Mouse (Mus musculus) CD4-positive helper T cell, adult 2 months (primary cell): Measurements from ENCODE around the gene Syngr4.
A peak's percentile ranks its signal among the peaks of the same experiment; 100 is the strongest.
"Not testable (repeated sequence)": the region's sequence is repeated elsewhere in the genome, so short reads cannot be mapped to it uniquely, and the experiment has no call there.

Experiments used
- DNase-seq: peaks from one replicate; pipeline ENCODE4 v3.0.0-alpha.2; 2012; ENCODE audit warnings: low read depth, missing footprints, low spot score

The Syngr4 gene

GRCm38 (mm10) chr7:45916056-45917003, 19.8 kb upstream of the Syngr4 start:
- peak; percentile 91 for DNase-seq

DNA sequence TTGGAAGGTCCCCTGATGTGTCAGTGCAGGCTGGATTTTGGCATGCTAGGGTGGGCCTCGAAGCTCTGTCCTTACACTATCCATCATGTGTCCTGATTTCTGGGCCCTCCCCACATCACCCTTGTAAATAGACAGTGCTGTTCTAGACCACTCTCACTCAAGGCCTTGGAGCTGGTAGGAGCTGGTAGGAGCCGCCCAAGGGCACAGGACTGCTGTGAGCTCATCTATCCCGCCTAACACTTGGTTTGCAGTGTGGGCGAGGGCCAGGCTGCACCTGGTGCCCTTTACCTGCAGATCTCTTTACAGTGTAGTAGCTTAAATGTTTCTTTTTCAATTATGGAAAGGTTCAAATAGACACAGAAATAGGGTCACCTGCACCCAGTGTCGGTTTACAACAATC, 18.5 kb upstream of the Syngr4 start:
- DNase-seq, result no peak

- no peak for DNase-seq
Observed at GRCm38 (mm10) chr7:45914067-45914466, 17.6 kb upstream of the Syngr4 start.

GRCm38 (mm10) chr7:45909145-45909544, 12.6 kb upstream of the Syngr4 start:
- DNase-seq, result no peak

DNA sequence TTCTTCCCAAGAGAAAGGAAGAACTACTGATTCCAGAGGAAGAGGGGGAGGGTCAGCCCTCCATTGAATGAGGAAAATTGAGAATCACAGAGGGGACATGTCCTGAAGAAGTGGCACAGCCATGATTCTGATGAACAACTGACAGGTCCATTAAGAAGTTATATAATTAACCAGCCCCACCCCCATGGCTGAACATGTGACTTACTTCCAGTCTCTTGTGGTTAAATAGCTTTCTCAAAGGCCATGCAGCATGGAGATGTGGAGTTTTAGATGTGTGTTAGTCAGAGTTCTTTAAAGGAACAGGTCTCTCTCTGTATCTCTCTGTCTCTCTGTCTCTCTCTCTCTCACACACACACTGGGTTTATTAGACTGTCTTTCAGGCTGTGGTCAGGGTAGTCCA, 11.9 kb upstream of the Syngr4 start:
- DNase-seq, result no peak

DNA sequence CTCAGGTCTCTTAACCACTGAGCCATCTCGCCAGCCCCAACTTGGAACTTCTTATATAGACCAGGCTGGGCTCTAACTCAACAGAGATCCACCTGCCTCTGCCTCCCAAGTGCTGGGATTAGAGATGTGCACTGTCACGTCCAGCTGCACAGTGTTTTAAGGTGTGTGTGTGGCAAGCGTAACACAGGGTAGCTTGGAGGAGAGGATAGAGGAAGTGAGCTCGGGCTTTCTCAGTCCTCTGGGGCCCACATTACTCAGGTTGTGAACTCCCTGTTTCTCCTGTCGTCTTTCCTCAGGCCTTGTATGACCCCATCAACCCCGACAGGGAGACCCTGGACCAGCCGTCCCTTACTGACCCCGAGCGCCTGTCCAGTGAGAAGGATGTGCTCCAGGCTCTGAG, 10.1 kb upstream of the Syngr4 start:
- DNase-seq, result no peak

- no peak for DNase-seq
Observed at GRCm38 (mm10) chr7:45902481-45903002, 6.0 kb upstream of the Syngr4 start.

- no peak for DNase-seq
Observed at GRCm38 (mm10) chr7:45901562-45901961, 5.0 kb upstream of the Syngr4 start.

GRCm38 (mm10) chr7:45898125-45898524, 1.6 kb upstream of the Syngr4 start:
- DNase-seq, result peak; percentile 76

GRCm38 (mm10) chr7:45897258-45897757, 794 bp upstream of the Syngr4 start:
- DNase-seq, result peak; percentile 68

DNA sequence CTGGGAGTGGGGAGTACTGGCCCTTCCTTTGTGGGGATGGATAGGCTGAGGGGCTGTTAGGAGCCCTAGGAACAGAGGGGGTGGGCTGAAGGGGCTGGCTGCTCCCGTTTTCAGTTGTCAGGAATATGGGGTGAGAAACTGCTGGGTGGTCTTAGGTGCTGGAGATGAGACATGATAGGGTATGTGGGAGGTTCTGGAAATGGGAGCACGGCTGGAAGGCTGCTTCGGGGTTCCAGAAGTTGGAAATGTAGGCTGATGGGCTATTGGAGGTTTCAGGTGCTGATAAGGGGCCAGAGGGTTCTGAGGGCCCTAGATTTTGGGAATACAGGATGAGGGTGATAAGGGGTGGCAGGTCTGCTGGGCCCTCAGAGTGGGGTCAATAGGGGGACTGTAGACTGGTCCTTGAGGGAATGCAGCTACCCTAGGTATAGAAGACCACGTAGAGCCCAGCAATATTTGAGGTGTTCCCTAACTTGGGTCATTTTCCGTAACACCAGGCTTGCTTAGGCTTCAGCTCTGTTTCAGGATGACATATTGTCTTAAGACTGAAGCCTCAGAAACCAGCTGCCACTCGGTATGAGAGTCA, 490 bp downstream of the Syngr4 start:
- no peak for DNase-seq

DNA sequence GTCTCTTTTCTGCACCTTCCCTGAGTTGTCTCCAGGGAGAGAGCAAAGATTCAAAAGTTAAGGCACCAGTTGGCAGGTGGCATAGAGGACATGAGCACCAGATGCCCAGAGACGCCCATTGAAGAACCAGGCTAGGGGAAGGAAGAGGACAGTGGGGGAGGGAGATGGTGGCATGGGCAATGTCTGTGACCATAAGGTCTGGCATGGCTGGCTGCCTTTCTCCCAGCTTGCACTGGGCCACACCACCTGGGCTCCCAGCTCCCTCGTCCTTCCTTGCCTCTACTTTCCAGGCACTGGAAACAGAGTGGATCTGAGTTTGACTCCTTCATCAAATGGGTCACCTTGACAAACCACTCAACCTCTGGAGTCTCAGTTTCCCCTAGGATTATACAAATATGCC, 3.9 kb downstream of the Syngr4 start:
- DNase-seq, result no peak

DNA sequence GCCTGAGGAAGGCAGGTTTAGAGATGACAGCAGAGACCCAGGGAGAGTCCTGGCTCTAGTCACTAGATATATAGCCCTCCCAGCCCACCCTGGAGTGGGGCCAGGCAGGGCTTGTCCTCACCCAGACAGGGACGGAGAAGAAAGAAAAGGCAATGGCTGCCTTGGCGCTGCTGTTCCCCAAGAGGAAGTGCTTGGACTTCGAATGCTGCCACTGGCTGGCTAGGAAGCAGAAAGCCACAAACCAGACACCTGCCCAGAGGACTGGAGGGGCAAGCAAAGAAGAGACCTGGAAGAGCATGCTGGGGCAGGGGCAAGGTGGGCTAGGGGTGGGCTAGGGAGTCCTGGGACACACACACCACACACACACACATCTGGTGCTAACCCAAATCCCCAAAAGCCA, 9.3 kb downstream of the Syngr4 start:
- DNase-seq, result no peak

- no peak for DNase-seq
Observed at GRCm38 (mm10) chr7:45881011-45881410, 15.5 kb downstream of the Syngr4 start.

GRCm38 (mm10) chr7:45880531-45880930, 16.0 kb downstream of the Syngr4 start:
- DNase-seq, result no peak

- not testable (repeated sequence) for DNase-seq
Observed at GRCm38 (mm10) chr7:45878278-45878677, 18.2 kb downstream of the Syngr4 start, which contains the start of gene Grin2d. Grin2d (minus strand) TSS chr7:45878378.

- DNase-seq, result no peak
Observed at GRCm38 (mm10) chr7:45876895-45877294, 19.6 kb downstream of the Syngr4 start.

DNA sequence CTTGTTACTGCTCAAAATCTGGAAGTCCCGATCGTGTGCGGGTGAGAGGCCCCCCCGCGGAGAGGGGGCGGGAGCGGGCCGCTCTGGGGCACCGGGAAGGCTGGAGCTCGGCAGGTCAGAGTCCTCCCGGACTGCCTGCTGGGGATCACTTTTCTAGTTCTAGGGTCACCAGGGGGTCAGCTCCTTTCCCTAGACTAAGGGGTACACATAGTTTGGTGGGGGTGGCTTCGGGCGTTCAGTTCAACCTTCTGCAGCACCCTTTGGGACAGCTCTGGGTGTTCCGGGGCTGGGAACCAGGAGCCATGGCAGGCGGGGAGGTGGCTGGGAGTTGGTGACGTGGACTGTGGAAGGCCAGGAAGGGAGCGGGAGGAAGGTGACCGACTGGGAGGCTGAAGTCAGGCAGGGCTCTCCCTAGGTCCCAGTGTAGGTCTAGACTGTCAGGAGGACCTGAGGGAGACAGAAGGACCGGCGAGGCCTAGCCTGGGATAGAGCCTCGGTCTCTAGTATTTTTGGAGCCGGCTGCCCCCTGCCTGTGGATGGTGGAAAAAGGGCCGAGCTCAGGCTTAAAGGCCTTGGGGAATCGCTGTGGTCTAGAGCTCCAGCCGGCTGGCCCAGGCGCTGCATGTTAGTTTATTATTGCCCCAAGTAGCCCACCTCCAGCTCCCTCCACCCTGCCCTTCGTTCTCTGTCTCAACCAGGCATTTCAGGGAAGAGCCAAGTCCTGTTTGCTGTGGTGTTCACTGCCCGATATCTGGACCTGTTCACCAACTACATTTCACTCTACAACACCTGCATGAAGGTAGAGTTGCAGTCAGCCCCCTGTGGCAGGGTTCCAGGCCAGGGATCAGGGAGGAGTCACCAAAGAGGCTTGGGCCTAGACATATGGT, 23.2 kb downstream of the Syngr4 start:
- peak; percentile 60 for DNase-seq

DNA sequence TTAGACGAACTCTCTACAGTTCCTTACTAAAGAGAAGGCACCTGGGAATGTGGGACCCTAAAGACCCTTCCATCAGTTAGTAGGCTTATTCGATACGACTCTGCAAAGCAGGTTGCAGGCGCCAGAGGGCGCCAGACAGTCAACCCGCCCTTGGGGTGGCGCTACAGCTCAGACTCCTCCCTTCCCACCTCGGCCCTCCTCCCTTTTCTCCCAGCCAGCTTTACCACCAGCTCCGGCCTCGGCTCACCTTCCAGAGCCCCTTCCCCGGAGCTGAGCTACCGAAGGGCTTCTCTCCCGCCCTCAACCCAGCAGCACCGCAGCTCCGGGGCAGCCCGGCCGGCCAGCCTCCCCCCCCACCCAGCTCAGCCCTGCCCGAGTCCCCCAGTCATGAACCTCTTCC, 23.9 kb downstream of the Syngr4 start, which contains the start of gene Kdelr1:
Kdelr1 (plus strand) TSS at position 149 of the 400 bp plus-strand sequence.
- DNase-seq, result peak; percentile 90

DNA sequence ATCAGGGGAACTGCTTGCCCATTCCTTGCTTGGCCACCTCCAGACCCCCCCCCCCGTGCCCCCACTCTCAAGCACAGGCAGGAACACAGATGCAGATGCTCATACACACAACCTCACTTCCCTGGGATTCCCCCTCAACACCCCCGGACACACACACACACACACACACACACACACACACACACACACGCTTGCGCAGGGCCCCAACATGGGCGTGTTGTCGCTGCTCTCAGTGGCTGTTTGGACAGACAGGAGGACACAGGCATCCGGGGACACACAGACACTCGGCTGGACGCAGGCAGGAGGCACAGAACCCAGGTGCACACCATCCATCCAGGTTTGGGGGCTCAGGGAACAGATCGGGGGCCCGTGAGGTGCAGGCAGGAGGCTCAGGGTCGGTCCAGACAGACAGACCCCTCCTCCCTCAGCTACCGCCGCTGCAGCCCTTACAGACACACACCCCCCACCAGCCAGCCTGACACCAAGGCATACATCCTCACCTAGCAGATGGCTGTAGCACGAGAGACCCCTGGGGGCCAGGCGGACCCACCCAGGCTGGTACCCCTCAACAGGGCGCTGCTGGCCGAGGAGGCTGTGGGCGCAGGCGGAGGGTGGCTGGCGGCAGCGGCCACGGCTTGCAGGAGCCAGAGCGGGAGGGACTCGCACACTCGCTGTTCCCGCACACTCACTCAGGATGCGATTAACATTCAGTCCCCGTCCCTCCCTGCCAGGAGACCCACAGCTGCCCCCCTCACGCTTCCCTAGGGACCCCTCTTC, 26.0 kb downstream of the Syngr4 start:
- DNase-seq, result peak; percentile 38

DNA sequence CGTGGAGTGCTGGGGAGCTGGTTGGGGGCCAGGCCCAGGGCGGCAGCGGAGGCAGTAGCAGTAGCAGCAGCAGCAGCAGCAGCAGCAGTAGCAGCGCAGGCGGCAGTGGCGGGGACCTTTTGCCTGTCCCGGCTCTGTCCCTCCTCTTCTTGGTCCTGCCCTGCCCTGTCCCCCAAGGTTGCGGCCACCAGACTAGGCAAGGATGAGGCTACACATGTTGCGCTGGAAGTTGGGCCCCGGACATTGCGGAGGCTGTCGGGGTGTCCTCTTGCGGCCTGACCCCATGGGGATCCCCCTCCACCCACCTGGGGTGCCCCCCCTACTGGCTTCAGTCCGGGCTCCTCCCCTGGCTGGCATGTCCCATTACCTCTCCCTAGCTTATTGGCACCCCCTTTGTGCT, 26.7 kb downstream of the Syngr4 start:
- no peak for DNase-seq
